Mouse (Mus musculus) adrenal gland, adult 18-20 months (tissue): ENCODE results near the gene Gm17018. TPM values are rescaled to one million over a fixed set of nuclear protein-coding genes. Genes with fewer than 3 reads are reported as not detected.

Experiments used
- DNase-seq, 2 experiments: peaks; one replicate each; pipeline ENCODE4 v3.0.0; 2021 to 2022; ENCODE audit warnings: low spot score in 2 of 2
- total RNA-seq, 2 experiments: library from RNA; stranded (reverse); gene quantifications; 1 replicate in 1 of 2; 2 replicates in 1 of 2; pipeline ENCODE4 v1.2.3; 2021

The Gm17018 gene
- total RNA-seq, 2 experiments from 2014 or later, result 28.4 to 33.9 TPM

DNA sequence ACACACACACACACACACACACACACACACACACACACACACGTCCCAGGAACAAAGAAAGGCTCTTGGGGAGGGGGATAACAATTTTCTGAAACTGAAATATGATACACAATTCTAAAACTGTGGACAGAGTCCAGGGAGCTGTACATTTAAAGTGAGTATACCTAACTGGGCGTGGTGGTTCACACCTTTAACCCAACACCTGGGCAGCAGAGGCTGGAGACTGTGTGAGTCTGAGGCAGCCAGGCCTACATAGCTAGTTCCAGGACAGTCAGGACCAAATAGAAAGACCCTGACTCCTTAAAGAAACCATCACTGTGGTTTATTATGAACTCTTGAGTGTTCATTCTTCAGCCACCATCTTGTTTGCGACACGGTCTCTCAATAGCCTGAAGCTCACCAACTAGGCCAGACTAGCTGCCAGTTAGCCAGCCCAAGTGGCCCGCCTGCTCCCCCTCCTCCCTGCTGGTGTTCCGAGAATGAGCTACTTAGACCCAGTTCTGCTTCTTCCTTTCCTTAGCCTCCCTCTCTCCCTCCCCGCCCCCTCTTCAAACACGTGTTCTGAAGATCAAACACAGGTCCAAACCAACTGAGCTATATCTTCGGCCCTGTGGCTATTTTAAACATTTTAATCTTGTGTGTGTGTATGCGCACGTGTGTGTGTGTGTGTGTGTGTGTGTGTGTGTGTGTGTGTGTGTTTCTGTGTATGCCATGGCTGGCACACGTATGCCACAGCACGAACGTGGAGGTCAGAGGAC is 59.5 kb downstream of the Gm17018 start:
- DNase-seq, result no peak

DNA sequence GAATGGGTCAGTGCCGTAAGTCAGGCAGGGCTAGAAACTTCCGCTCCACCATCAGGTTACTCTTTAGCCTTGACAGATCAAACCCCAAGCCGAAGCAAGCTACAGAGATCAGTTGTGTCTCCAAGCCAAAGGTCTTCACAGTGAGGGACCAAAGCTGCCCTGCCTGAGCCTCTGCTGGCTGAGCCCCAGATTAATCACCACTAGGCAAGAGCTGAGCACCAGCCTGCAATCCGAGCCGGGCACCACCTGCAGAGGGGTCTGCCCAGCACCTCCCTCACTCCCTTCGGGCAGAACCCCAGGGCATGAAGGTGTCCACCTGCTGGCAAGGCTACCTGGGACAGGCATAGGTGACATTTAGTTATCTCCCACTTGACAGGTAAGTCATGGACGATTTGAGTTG is 60.6 kb downstream of the Gm17018 start:
- DNase-seq, result no peak

DNA sequence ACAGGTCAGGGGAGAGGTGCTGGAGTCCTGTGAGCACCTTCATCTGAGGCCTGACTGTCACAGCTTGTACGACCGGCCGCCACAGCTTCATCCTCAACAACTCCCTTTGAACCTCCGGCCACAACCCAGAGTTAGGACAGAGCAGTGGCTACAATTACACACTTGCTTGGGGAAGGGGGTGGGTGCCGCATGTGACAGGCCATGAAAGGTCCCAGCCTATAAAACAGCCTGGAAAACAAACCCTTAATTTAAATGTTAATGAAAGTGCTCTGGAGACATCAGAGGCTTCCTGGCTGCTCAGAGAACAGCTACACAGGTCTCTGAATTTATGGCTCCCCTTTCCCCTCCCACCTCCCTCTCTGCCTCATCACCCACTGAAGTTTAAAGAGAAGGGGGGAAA is 61.7 kb downstream of the Gm17018 start:
- DNase-seq, result no peak

DNA sequence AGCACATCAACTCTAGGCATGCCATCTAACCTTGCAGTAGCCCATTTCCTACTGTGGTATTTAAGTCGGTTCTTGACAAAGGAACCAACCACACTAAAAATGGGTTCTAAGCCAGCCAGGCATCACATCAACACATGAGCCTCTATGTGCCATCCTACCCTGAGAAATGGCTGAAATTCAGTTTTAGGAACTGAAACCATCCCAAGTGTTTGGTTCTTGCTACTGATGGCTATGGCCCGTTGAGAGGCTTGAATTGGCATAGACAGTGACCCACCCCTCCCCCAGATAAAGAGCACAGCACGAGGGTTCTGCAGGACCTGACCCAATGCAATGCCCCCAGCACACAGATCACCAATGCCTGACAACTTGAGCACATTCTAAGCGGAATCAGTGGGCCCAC is 63.3 kb downstream of the Gm17018 start:
- DNase-seq, result no peak

DNA sequence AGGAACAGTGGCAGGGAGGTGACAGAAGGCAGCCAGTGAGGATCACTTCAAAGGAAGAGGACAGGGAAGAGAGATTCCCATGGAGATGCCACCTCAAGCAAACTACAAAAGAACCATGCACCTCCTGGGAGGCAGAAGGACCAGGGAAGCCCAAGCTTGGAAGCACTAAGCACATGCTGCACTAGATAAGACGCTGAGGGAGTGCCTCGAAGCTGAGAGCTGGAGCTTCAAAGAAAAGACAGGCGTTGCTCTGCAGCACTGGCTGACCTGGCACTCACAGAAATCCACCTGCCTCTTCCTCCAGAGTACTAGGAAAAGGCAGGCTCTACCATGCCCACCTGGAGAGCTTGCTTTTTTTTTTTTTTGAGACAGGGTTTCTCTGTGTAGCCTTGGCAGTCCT is 66.6 kb downstream of the Gm17018 start:
- DNase-seq, result no peak

DNA sequence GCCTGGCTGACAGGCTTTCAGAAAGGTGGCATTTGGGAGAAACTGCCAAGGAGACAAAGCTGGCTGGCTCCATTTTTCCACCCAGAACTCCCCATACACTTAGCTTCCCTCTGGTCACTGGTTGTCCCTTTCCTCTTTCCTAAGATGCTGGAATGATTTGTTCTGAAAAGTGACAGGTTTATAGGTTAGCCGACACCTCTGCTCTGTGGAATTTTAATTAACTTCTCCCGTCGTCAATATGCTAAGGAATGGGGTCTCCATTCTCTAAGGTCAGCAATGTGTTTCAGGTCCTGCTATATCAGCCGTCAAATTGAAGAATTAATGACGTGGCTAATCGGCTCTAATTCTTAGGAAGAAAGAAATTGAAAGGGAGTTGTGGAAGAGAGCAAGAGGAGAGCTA is 68.2 kb downstream of the Gm17018 start:
- no peak for DNase-seq

DNA sequence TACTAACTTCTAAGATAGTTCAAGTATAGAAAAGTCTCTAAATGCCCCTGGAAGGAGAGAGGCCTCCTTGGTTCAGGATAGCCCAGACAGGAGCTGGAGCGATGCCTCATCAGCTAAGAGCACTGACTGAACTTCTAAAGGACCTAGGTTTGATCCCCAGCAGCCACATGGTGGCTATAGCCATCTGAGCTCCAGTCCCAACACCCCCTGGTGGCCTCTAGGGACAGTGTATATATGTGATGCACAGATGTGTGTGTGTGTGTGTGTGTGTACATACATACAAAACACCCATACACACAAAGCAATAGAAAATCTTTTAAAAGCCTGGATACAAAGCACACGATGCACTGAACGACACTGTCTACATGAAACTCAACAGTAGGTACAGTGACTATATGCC is 68.8 kb downstream of the Gm17018 start:
- no peak for DNase-seq

Other genes with a start within 250 kb of the Gm17018 start
- gene Btrc, start 196.9 kb upstream of the Gm17018 start, total RNA-seq, result 10 to 100 TPM; 33.6 to 37.1 TPM
- 10 to 100 TPM in 1 of 2 experiments, 1 to 10 TPM in 1; 9.4 to 11.0 TPM for gene Poll, start 84 bp upstream of the Gm17018 start, total RNA-seq
- 10 to 100 TPM; 30.9 to 47.7 TPM for gene Fbxw4, start 99.7 kb downstream of the Gm17018 start, total RNA-seq
- gene Fgf8, start 182.3 kb downstream of the Gm17018 start, total RNA-seq, result not detected
- gene Npm3, start 189.0 kb downstream of the Gm17018 start, total RNA-seq, result 10 to 100 TPM; 28.5 to 30.7 TPM
- gene Mgea5, start 223.2 kb downstream of the Gm17018 start, total RNA-seq, result 10 to 100 TPM; 75.4 to 86.4 TPM